Mouse (Mus musculus) urinary bladder, postnatal 25 days (tissue): ENCODE results near the gene Vmn1r62.
"Not testable (repeated sequence)": the region's sequence is repeated elsewhere in the genome, so short reads cannot be mapped to it uniquely, and the experiment has no call there.

Source experiments
- DNase-seq: peaks from one replicate; pipeline ENCODE4 v3.0.0; 2022; ENCODE audit warnings: low spot score

Vmn1r62 gene

GRCm38 (mm10) chr7:5673331-5673730 lies at the start of gene Vmn1r62:
Vmn1r62 (plus strand) TSS chr7:5673631.
- DNase-seq = not testable (repeated sequence)
